In genomic region chr11:117028861-117029568, GRCm38 (mm10) we compare ENCODE assay signal across 8 mouse cellular contexts.
DNase-seq lines count a peak whose midpoint lies in the region; ATAC-seq lines count a peak whose summit lies in the region.

No protein-coding gene starts in this region.

- H3K9ac ChIP-seq in liver, embryonic 11.5 days (ENCODE audit: low read depth, low read length): peak overlapping the region; percentile 25; the same call in 1 of the 2 replicates

- peaks cover 1% of the 10 kb centered on the region; the same call in 1 of the 2 replicates for H3K9me3 ChIP-seq in hindbrain, embryonic 10.5 days
- H3K9me3 ChIP-seq in liver, embryonic 11.5 days (ENCODE audit: control insufficient read depth, low read length): no peaks in the 10 kb centered on the region

- H3K27ac ChIP-seq in hindbrain, embryonic 10.5 days: peak overlapping the region; percentile 81
- H3K27ac ChIP-seq in liver, embryonic 11.5 days (ENCODE audit: low read depth, low read length): no peak overlapping the region; the same call in 1 of the 2 replicates

- no peaks in the 10 kb centered on the region for H3K36me3 ChIP-seq in hindbrain, embryonic 10.5 days
- no peaks in the 10 kb centered on the region for H3K36me3 ChIP-seq in liver, embryonic 11.5 days (ENCODE audit: control insufficient read depth, insufficient read depth, low read length)

- peaks cover 46% of the 10 kb centered on the region for H3K4me1 ChIP-seq in hindbrain, embryonic 10.5 days (replicated peaks)
- peaks cover 41% of the 10 kb centered on the region for H3K4me1 ChIP-seq in liver, embryonic 11.5 days (replicated peaks; ENCODE audit: control insufficient read depth, insufficient read depth, low read length)

- peak overlapping the region; percentile 36 for H3K4me2 ChIP-seq in liver, embryonic 11.5 days

- no peak for DNase-seq in frontal cortex, postnatal 25 days (ENCODE audit: low spot score in 2 of 2)
- DNase-seq in hindbrain, embryonic 10.5 days (ENCODE audit: low spot score): peak; percentile 26
- no peak for DNase-seq in liver, embryonic 11.5 days (ENCODE audit: low spot score)
- DNase-seq in right cerebral cortex, adult 18-20 months: peak; percentile 84
- DNase-seq in urinary bladder, postnatal 25 days (ENCODE audit: low spot score): no peak
- DNase-seq in spleen, postnatal 4 days (ENCODE audit: low spot score in 2 of 2): no peak
- no peak for DNase-seq in embryo, embryonic 11 days

- H3K4me3 ChIP-seq in hindbrain, embryonic 10.5 days: no peak overlapping the region
- no peak overlapping the region for H3K4me3 ChIP-seq in liver, embryonic 11.5 days (ENCODE audit: low read depth, low read length)

- peak; percentile 64; the same call in 1 of the 2 replicates for ATAC-seq in frontal cortex, adult (ENCODE audit: low TSS enrichment)
- peak; percentile 73 for ATAC-seq in liver, embryonic 11.5 days (replicated peaks; ENCODE audit: low FRiP score)

- H3K27me3 ChIP-seq in hindbrain, embryonic 10.5 days (ENCODE audit: insufficient read depth, poor library complexity, severe bottlenecking): peaks cover 5% of the 10 kb centered on the region
- H3K27me3 ChIP-seq in liver, embryonic 11.5 days (replicated peaks; ENCODE audit: control insufficient read depth, insufficient read depth, low read length): 0 out of 2 replicates have a peak, but pooled peaks cover 4% of the 10 kb centered on the region

- WGBS in hindbrain, embryonic 10.5 days: 51% methylated on average over 19 of the region's 19 CpGs
- WGBS in liver, embryonic 11.5 days: 45% methylated on average over 19 of the region's 19 CpGs

Comparison
In these comparisons a context has a peak if more than half of its experiments do, and no peak if none do; other contexts are left out.
1. DNase-seq: peak in hindbrain, embryonic 10.5 days (single experiment) and right cerebral cortex, adult 18-20 months (single experiment); none in frontal cortex, postnatal 25 days (0 of 2), liver, embryonic 11.5 days (single experiment), urinary bladder, postnatal 25 days (single experiment), spleen, postnatal 4 days (0 of 2) and embryo, embryonic 11 days (single experiment).